Mouse (Mus musculus) megakaryocyte, adult 5-6 weeks (primary cell): ENCODE data around the gene Tm4sf5. TPM values are rescaled to one million over a fixed set of nuclear protein-coding genes. Genes with fewer than 3 reads are reported as not detected.

Source experiments
- ATAC-seq: 2 replicates; pipeline ENCODE4 v1.8.0; 2016; ENCODE audit warnings: mild to moderate bottlenecking, inconsistent platforms; ENCODE audit not compliant: poor library complexity, severe bottlenecking
- total RNA-seq, 2 experiments: library from RNA; stranded (forward) in 1 of 2; stranded (reverse) in 1 of 2; fragments of 153-499, 151-499 nt in 1 of 2; fragments of 221-1000, 200-1000 nt in 1 of 2; gene quantifications; 2 replicates each; pipeline versions ENCODE4 v1.2.3 to v1.2.4; 2015 to 2017

Gene Tm4sf5
- total RNA-seq, 2 experiments from 2014 or later, result not detected

DNA sequence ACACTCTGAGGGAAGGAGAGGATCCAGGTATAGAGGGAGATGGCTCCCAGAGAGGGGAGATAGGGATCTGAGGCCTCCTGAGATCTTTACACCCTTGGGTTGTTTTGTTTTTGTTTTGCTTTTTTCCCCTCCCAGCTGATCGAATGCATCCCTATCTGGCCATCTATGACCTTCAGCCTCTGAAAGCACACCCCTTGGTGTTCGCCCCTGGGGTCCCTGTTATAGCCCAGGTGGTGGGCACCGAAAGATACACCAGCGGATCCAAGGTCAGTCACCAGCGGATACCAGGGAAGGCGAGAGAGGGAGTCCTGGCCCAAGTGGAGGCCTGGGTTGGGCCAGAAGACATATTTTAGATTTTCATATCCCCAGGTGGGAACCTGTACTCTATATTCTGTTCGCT, 35.9 kb downstream of the Tm4sf5 start:
- ATAC-seq, result no peak

DNA sequence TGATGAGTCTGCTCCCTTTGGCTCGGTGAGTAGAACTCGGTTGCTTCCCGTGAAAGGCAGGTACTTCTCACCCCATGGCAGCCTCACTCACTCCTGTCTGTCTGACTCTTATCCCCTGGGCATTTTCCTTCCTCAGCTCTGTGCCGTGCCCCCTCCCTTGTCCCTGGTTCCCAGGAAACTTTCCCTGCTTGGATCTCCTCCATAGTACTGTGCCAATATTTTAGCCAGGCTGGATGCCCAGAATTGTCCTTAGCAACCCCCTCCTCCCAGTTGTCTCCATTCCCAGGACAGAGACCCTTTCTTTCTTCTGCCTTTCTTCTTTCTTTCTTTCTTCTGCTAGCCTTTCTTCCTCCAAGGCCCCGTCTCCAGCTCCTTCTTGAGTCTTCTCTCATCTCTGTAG, 36.4 kb downstream of the Tm4sf5 start:
- no peak for ATAC-seq

DNA sequence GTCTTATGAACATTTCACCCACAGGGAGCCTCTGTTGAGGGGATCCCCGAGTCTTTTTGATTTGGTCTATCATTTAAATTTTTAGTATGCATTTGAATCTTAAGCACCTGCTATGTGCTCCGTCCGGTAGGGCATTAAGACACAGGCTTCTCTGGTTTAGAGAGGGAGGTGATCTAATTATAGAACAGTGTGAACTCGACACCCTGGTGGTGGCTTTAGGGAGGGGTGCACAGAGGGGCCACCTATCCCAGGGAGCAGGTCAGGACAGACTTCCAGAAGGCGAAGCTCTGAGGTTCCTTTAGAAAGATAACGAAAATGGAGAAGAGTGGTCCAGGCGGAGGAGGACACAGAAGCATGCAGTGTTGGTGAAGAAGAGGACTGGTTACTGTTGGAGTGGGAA, 39.5 kb downstream of the Tm4sf5 start:
- no peak for ATAC-seq

DNA sequence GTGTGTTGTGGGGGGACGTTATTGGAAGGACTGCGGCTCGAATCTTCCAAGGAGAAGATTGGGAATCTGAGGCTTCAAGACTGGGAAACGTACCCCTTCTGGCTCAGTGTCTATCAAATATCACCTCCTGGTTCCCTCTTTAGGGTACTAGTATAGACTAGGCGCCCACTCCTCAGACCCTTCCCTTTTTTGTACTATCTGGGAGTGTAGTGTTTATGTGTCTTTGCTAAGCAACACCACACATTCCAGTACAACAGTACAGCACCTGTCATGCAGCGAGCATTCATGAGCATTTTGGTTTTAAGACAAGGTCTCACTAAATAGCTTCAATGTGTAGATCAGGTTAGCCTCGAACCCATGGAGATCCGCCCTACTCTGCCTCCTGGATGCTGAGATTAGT, 46.5 kb downstream of the Tm4sf5 start:
- no peak for ATAC-seq

DNA sequence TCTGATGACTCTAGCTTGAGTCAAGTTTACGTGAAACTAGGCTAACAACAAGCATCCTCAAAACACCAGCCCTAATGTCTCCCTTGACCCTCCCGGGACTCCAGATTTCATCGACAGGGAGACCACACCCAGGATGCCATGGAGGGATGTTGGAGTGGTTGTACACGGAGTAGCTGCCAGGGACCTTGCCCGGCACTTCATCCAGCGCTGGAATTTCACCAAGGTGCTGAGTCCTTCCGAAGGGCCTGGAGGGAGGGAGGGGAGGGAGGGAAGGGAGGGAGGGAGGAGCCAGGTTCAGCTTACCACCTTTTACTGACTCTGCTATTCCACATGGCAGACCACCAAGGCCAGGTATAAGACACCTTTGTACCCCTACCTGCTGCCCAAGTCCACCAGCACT, 48.9 kb downstream of the Tm4sf5 start:
- ATAC-seq, result no peak

DNA sequence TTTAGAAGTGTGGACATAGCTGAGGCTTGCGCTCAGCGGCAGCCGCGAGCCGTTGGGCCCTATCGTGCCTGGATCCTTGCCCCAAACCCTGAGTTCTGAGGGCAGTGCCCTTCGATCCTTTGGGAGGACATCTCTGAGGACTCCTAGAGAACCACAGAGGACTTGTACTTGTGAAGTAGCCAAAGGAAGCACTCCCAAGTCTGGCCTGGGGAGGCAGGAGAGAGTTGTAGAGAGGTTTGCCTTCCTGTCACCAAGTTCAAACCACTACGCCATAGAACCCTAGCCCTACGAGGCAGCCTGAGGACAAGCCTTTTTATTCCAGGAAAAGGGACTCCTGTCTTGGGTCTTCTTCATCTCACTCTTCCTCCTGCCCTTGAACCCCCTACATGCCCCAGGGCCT, 52.5 kb downstream of the Tm4sf5 start:
- ATAC-seq, result no peak

Other genes starting within 250 kb of the Tm4sf5 start
- not detected in 2 replicates for gene Alox12, start 249.9 kb upstream of the Tm4sf5 start, total RNA-seq (2015)
- not detected in 2 replicates for gene Alox12, start 249.9 kb upstream of the Tm4sf5 start, total RNA-seq (2017)
- 0.98 and 1.5 TPM in 2 replicates for gene Alox12e, start 182.6 kb upstream of the Tm4sf5 start, total RNA-seq (2015)
- 1.2 and 1.7 TPM in 2 replicates for gene Alox12e, start 182.6 kb upstream of the Tm4sf5 start, total RNA-seq (2017)
- gene Alox15, start 153.2 kb upstream of the Tm4sf5 start, total RNA-seq (2015), result 62.7 and 71.5 TPM in 2 replicates
- gene Alox15, start 153.2 kb upstream of the Tm4sf5 start, total RNA-seq (2017), result 72.8 and 74.4 TPM in 2 replicates
- 12.1 and 13.2 TPM in 2 replicates for gene Pelp1, start 95.2 kb upstream of the Tm4sf5 start, total RNA-seq (2015)
- 5.8 and 7.4 TPM in 2 replicates for gene Pelp1, start 95.2 kb upstream of the Tm4sf5 start, total RNA-seq (2017)
- 140 and 157 TPM in 2 replicates for gene Arrb2, start 72.6 kb upstream of the Tm4sf5 start, total RNA-seq (2015)
- gene Arrb2, start 72.6 kb upstream of the Tm4sf5 start, total RNA-seq (2017), result 125 and 141 TPM in 2 replicates
- 42.2 and 64.0 TPM in 2 replicates for gene Med11, start 53.3 kb upstream of the Tm4sf5 start, total RNA-seq (2015)
- 47.8 and 55.3 TPM in 2 replicates for gene Med11, start 53.3 kb upstream of the Tm4sf5 start, total RNA-seq (2017)
- 0.13 TPM in 1 of 2 replicates, not detected in the other for gene Zmynd15, start 45.8 kb upstream of the Tm4sf5 start, total RNA-seq (2015)
- 0.04 TPM in 1 of 2 replicates, not detected in the other for gene Zmynd15, start 45.8 kb upstream of the Tm4sf5 start, total RNA-seq (2017)
- gene Cxcl16, start 45.3 kb upstream of the Tm4sf5 start, total RNA-seq (2015), result 0.84 and 1.9 TPM in 2 replicates
- 1.2 and 1.7 TPM in 2 replicates for gene Cxcl16, start 45.3 kb upstream of the Tm4sf5 start, total RNA-seq (2017)
- gene Vmo1, start 9.4 kb downstream of the Tm4sf5 start, total RNA-seq (2015), result not detected in 2 replicates
- not detected in 2 replicates for gene Vmo1, start 9.4 kb downstream of the Tm4sf5 start, total RNA-seq (2017)
- not detected in 2 replicates for gene Gltpd2, start 14.0 kb downstream of the Tm4sf5 start, total RNA-seq (2015)
- not detected in 2 replicates for gene Gltpd2, start 14.0 kb downstream of the Tm4sf5 start, total RNA-seq (2017)
- 112 and 144 TPM in 2 replicates for gene Psmb6, start 20.1 kb downstream of the Tm4sf5 start, total RNA-seq (2015)
- gene Psmb6, start 20.1 kb downstream of the Tm4sf5 start, total RNA-seq (2017), result 182 and 211 TPM in 2 replicates
- not detected in 2 replicates for gene Gm40193, start 27.7 kb downstream of the Tm4sf5 start, total RNA-seq (2015)
- gene Gm40193, start 27.7 kb downstream of the Tm4sf5 start, total RNA-seq (2017), result not detected in 2 replicates
- gene Pld2, start 34.8 kb downstream of the Tm4sf5 start, total RNA-seq (2015), result 6.3 and 6.5 TPM in 2 replicates
- 7.3 and 11.1 TPM in 2 replicates for gene Pld2, start 34.8 kb downstream of the Tm4sf5 start, total RNA-seq (2017)
- 20.6 and 21.3 TPM in 2 replicates for gene Mink1, start 57.6 kb downstream of the Tm4sf5 start, total RNA-seq (2015)
- gene Mink1, start 57.6 kb downstream of the Tm4sf5 start, total RNA-seq (2017), result 12.7 and 17.5 TPM in 2 replicates
- not detected in 2 replicates for gene 4930544D05Rik, start 110.6 kb downstream of the Tm4sf5 start, total RNA-seq (2015)
- gene 4930544D05Rik, start 110.6 kb downstream of the Tm4sf5 start, total RNA-seq (2017), result not detected in 2 replicates
- gene Chrne, start 114.0 kb downstream of the Tm4sf5 start, total RNA-seq (2015), result 0.36 TPM in 1 of 2 replicates, not detected in the other
- 0.41 and 1.2 TPM in 2 replicates for gene Chrne, start 114.0 kb downstream of the Tm4sf5 start, total RNA-seq (2017)
- 0.20 and 0.23 TPM in 2 replicates for gene Gp1ba, start 133.9 kb downstream of the Tm4sf5 start, total RNA-seq (2015)
- 0.04 TPM in 1 of 2 replicates, not detected in the other for gene Gp1ba, start 133.9 kb downstream of the Tm4sf5 start, total RNA-seq (2017)
- 75.6 and 82.1 TPM in 2 replicates for gene Rnf167, start 142.0 kb downstream of the Tm4sf5 start, total RNA-seq (2015)
- 57.4 and 60.0 TPM in 2 replicates for gene Rnf167, start 142.0 kb downstream of the Tm4sf5 start, total RNA-seq (2017)
- gene Slc25a11, start 142.2 kb downstream of the Tm4sf5 start, total RNA-seq (2015), result 78.9 and 93.0 TPM in 2 replicates
- 63.4 and 66.1 TPM in 2 replicates for gene Slc25a11, start 142.2 kb downstream of the Tm4sf5 start, total RNA-seq (2017)
- gene Pfn1, start 149.4 kb downstream of the Tm4sf5 start, total RNA-seq (2015), result 1,800 and 1,907 TPM in 2 replicates
- 869 and 896 TPM in 2 replicates for gene Pfn1, start 149.4 kb downstream of the Tm4sf5 start, total RNA-seq (2017)
- 6.3 and 7.8 TPM in 2 replicates for gene Eno3, start 152.0 kb downstream of the Tm4sf5 start, total RNA-seq (2015)
- 5.9 and 8.2 TPM in 2 replicates for gene Eno3, start 152.0 kb downstream of the Tm4sf5 start, total RNA-seq (2017)
- 78.5 and 83.3 TPM in 2 replicates for gene Spag7, start 164.2 kb downstream of the Tm4sf5 start, total RNA-seq (2015)
- 67.0 and 83.5 TPM in 2 replicates for gene Spag7, start 164.2 kb downstream of the Tm4sf5 start, total RNA-seq (2017)
- gene Camta2, start 182.9 kb downstream of the Tm4sf5 start, total RNA-seq (2015), result 24.5 and 27.0 TPM in 2 replicates
- 6.4 and 12.5 TPM in 2 replicates for gene Camta2, start 182.9 kb downstream of the Tm4sf5 start, total RNA-seq (2017)
- gene Inca1, start 194.9 kb downstream of the Tm4sf5 start, total RNA-seq (2015), result not detected in 2 replicates
- gene Inca1, start 194.9 kb downstream of the Tm4sf5 start, total RNA-seq (2017), result 0.57 TPM in 1 of 2 replicates, not detected in the other
- gene Kif1c, start 195.3 kb downstream of the Tm4sf5 start, total RNA-seq (2015), result 6.7 and 7.7 TPM in 2 replicates
- 17.4 and 21.6 TPM in 2 replicates for gene Kif1c, start 195.3 kb downstream of the Tm4sf5 start, total RNA-seq (2017)